ENCODE assay signal across 11 mouse cellular contexts in the genomic region with DNA sequence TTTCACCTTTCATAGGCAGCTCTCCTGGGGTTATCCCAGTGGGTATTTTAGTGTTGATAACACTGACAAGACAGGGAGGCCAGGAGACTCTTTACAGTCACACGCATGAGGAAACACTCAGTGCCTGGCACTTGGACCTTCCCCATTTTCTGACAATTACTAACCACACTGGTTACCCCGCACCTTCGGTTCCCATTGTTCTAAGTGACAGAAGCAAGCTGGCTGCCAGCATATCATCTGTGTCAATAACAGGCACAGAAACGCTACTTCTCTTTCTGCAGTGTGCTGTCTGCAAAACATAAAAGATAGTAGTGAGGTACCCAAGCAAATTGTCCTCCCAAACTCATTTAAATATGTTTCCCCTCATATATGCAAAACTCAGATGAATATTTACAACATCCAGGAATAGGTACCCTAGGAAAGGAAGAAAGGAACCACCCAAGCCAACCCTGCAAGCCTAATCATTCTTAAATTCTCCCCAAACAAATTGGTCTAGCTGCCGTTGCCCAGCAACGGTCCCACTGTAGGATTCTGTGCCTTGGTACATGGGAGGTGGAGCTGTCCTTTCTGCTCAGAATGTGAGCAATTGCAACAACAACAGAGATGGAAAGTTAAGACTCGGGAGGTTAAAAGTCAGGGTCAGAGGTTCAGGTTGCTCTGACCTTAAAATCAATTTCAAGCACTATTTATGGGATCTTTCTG.
DNase-seq lines count a peak whose midpoint lies in the region; ATAC-seq and TF ChIP-seq lines count a peak whose summit lies in the region.
"Had no signal": no experiment of that assay in that cellular context is flagged by ENCODE, and none has a peak within 500 bp of the region (broad histone marks: within the 10 kb centered on the region; RNA-seq: fewer than 3 reads in every experiment).

No protein-coding gene starts in this region.

- DNase-seq in embryo, embryonic 10.5 days (ENCODE audit: low spot score): peak; percentile 84
- DNase-seq in forebrain, postnatal 0 days: peak; percentile 73
- peak; percentile 42 for DNase-seq in layer of hippocampus, adult 8-10 months (ENCODE audit: low spot score in 2 of 2)
- DNase-seq in lung, postnatal 25 days (ENCODE audit: low spot score): no peak
- DNase-seq in cerebellum, postnatal 14 days: no peak
- DNase-seq in lung, adult 18-20 months: no peak

- peak; percentile 93 for ATAC-seq in forebrain, postnatal 0 days
- ATAC-seq in monocyte, adult 5-6 weeks (replicated peaks; ENCODE audit: insufficient number of reproducible peaks, low FRiP score, low TSS enrichment, poor library complexity, severe bottlenecking): peak; percentile 63
- no peak for ATAC-seq in erythroblast, adult 5-6 weeks (replicated peaks; ENCODE audit: low FRiP score, poor library complexity, severe bottlenecking)

- H3K9me3 ChIP-seq in forebrain, postnatal 0 days (ENCODE audit: low read length): no peaks in the 10 kb centered on the region
- H3K9me3 ChIP-seq: heart, embryonic 13.5 days; stomach, embryonic 15.5 days had no signal

- H3K27me3 ChIP-seq in forebrain, postnatal 0 days (ENCODE audit: insufficient read depth, low read length): no peaks in the 10 kb centered on the region
- H3K27me3 ChIP-seq: heart, embryonic 13.5 days; stomach, embryonic 15.5 days had no signal

- TF ChIP-seq CTCF in forebrain, postnatal 0 days (IDR thresholded peaks at IDR 0.05; ENCODE audit: low read depth): no peak

- no peaks in the 10 kb centered on the region for H3K36me3 ChIP-seq in forebrain, postnatal 0 days (ENCODE audit: insufficient read depth)
- H3K36me3 ChIP-seq: heart, embryonic 13.5 days; stomach, embryonic 15.5 days had no signal

- 11% methylated on average over 7 of the region's 7 CpGs for WGBS in forebrain, postnatal 0 days

- H3K27ac ChIP-seq in forebrain, postnatal 0 days (ENCODE audit: low read depth, low read length): peak overlapping the region; percentile 74; the same call in 1 of the 2 replicates
- H3K27ac ChIP-seq: heart, embryonic 13.5 days; stomach, embryonic 15.5 days had no signal

- H3K9ac ChIP-seq in forebrain, postnatal 0 days: 0 out of 2 replicates have a peak overlapping the region, but pooled peaks have one; percentile 18
- H3K9ac ChIP-seq: heart, embryonic 13.5 days; stomach, embryonic 15.5 days had no signal

- peaks cover 17% of the 10 kb centered on the region for H3K4me1 ChIP-seq in forebrain, postnatal 0 days (ENCODE audit: insufficient read depth)
- H3K4me1 ChIP-seq: heart, embryonic 13.5 days; stomach, embryonic 15.5 days had no signal

- H3K4me3 ChIP-seq in forebrain, postnatal 0 days (ENCODE audit: low read depth, low read length): no peak overlapping the region
- H3K4me3 ChIP-seq: heart, embryonic 13.5 days; myocyte; stomach, embryonic 15.5 days had no signal

- no peak overlapping the region for H3K4me2 ChIP-seq in forebrain, postnatal 0 days (ENCODE audit: low read depth)
- H3K4me2 ChIP-seq: heart, embryonic 13.5 days; stomach, embryonic 15.5 days had no signal

Comparison
In these comparisons a context has a peak if more than half of its experiments do, and no peak if none do; other contexts are left out.
1. DNase-seq: peak in embryo, embryonic 10.5 days (single experiment), forebrain, postnatal 0 days (single experiment) and layer of hippocampus, adult 8-10 months (2 of 2); none in lung, postnatal 25 days (single experiment), cerebellum, postnatal 14 days (0 of 2) and lung, adult 18-20 months (0 of 2).